Mouse (Mus musculus) spleen, postnatal 14 days (tissue): ENCODE results near the gene Cpn1.
A peak's percentile ranks its signal among the peaks of the same experiment; 100 is the strongest.
"Not testable (repeated sequence)": the region's sequence is repeated elsewhere in the genome, so short reads cannot be mapped to it uniquely, and the experiment has no call there.

ENCODE experiments used
- DNase-seq, 2 experiments: peaks; one replicate each; pipeline ENCODE4 v3.0.0; 2021 to 2022; ENCODE audit warnings: low spot score in 2 of 2

Cpn1 gene

GRCm38 (mm10) chr19:43981992-43982391 lies 4.4 kb downstream of the Cpn1 start:
- no peak for DNase-seq

GRCm38 (mm10) chr19:43980711-43981110 lies 5.6 kb downstream of the Cpn1 start:
- DNase-seq: no peak

GRCm38 (mm10) chr19:43977799-43978198 lies 8.6 kb downstream of the Cpn1 start:
- no peak for DNase-seq

GRCm38 (mm10) chr19:43976661-43977060 lies 9.7 kb downstream of the Cpn1 start:
- no peak for DNase-seq

- DNase-seq: no peak
Measured at GRCm38 (mm10) chr19:43974221-43974620, 12.1 kb downstream of the Cpn1 start.

- DNase-seq: no peak
Measured at GRCm38 (mm10) chr19:43973711-43974110, 12.6 kb downstream of the Cpn1 start.

GRCm38 (mm10) chr19:43972129-43972528 lies 14.2 kb downstream of the Cpn1 start:
- DNase-seq: no peak

- no peak for DNase-seq
Measured at GRCm38 (mm10) chr19:43968436-43969026, 17.8 kb downstream of the Cpn1 start.

GRCm38 (mm10) chr19:43966481-43966880 lies 19.9 kb downstream of the Cpn1 start:
- no peak for DNase-seq

GRCm38 (mm10) chr19:43965496-43966085 lies 20.8 kb downstream of the Cpn1 start:
- peak in 1 of 2 experiments; percentile 5 for DNase-seq

- DNase-seq: no peak
Measured at GRCm38 (mm10) chr19:43962795-43963194, 23.6 kb downstream of the Cpn1 start.

GRCm38 (mm10) chr19:43961185-43961584 lies 25.2 kb downstream of the Cpn1 start:
- no peak for DNase-seq

- no peak for DNase-seq
Measured at GRCm38 (mm10) chr19:43960014-43960413, 26.3 kb downstream of the Cpn1 start.

- DNase-seq: peak in 1 of 2 experiments; percentile 52
Measured at GRCm38 (mm10) chr19:43959162-43959561, 27.2 kb downstream of the Cpn1 start.

GRCm38 (mm10) chr19:43957881-43958280 lies 28.5 kb downstream of the Cpn1 start:
- DNase-seq: no peak

GRCm38 (mm10) chr19:43957402-43957801 lies 29.0 kb downstream of the Cpn1 start:
- DNase-seq: no peak

- no peak for DNase-seq
Measured at GRCm38 (mm10) chr19:43955266-43955665, 31.1 kb downstream of the Cpn1 start.

- no peak for DNase-seq
Measured at GRCm38 (mm10) chr19:43954864-43955263, 31.5 kb downstream of the Cpn1 start.

GRCm38 (mm10) chr19:43952936-43953335 lies 33.4 kb downstream of the Cpn1 start:
- not testable (repeated sequence) for DNase-seq

GRCm38 (mm10) chr19:43949111-43949810 lies 37.1 kb downstream of the Cpn1 start:
- DNase-seq: no peak

- no peak for DNase-seq
Measured at GRCm38 (mm10) chr19:43944566-43944965, 41.8 kb downstream of the Cpn1 start.

- DNase-seq: no peak
Measured at GRCm38 (mm10) chr19:43943076-43943475, 43.3 kb downstream of the Cpn1 start.
